Mouse (Mus musculus) cerebellum, adult 9-10 months (tissue): ENCODE results near the gene Ccdc114.
"Not testable (repeated sequence)": the region's sequence is repeated elsewhere in the genome, so short reads cannot be mapped to it uniquely, and the experiment has no call there.

Experiments
- DNase-seq: peaks from one replicate; pipeline ENCODE4 v3.0.0; 2022

Ccdc114 gene

GRCm38 (mm10) chr7:45923762-45924428 lies at the start of gene Ccdc114:
Ccdc114 (plus strand) TSS chr7:45924072.
- peak; percentile 33 for DNase-seq

DNA sequence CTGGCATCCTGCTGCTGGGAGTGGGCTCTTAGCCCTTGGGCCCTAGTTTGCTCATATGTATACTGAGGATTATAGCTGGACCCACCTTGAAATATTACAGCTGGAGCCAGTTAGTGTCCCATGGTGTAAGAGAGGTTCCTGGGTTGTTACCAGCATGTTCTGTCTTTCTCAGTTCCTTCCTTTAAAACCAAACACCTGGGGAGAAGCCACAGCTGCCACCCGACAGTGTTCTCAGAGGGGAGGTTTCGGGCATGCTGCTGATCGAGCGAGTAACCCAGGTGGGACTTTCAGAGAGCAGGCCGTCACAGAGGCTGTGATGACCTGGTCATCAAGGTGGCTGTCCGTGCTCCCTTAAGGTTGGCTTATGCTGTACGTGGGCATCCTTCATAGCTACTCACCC lies 47.0 kb upstream of the Ccdc114 start:
- DNase-seq: no peak

DNA sequence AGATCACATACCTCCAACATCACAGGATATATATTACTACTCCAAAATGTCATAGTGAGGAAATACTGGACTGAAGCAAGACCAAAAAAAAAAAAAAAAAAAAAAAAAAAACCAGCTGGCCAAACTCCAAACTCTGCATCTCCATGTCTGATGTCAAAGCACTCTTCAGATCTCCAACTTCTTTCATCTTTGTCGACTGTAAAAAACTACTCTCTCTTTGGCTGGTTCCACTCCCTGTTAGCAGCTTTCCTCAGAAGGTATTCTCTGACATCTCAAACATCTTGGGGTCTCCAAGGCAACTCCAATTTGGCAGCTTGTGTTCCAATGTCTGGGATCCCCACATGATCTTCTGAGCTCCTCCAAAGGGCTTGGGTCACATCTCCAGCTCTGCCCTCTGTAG lies 45.6 kb upstream of the Ccdc114 start, which contains the start of gene Grin2d:
Grin2d (minus strand) TSS at position 101 of the 400 bp plus-strand sequence.
- not testable (repeated sequence) for DNase-seq

- DNase-seq: no peak
Observed at GRCm38 (mm10) chr7:45880531-45880930, 43.3 kb upstream of the Ccdc114 start.

DNA sequence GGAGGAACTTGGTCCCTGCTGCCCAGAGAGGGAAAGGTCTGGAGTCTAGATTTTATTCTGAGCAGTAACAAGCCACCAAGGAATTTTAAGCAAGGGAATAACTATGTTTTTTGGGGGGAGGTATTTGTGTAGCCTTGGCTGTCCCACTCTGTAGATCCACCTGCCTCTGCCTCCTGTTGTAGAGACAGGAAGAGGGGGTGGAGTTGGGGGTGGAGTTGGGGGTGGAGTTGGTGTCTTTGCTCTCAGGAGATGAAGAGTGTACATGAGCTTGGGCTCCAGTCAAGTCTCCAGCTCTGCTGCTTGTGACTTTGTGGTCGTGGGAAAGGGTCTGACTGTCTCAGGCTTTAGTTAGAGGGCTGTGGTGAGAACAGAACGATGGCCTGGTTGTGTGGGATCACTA lies 42.9 kb upstream of the Ccdc114 start:
- no peak for DNase-seq

GRCm38 (mm10) chr7:45887246-45887645 lies 36.6 kb upstream of the Ccdc114 start:
- no peak for DNase-seq

DNA sequence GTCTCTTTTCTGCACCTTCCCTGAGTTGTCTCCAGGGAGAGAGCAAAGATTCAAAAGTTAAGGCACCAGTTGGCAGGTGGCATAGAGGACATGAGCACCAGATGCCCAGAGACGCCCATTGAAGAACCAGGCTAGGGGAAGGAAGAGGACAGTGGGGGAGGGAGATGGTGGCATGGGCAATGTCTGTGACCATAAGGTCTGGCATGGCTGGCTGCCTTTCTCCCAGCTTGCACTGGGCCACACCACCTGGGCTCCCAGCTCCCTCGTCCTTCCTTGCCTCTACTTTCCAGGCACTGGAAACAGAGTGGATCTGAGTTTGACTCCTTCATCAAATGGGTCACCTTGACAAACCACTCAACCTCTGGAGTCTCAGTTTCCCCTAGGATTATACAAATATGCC lies 31.2 kb upstream of the Ccdc114 start:
- DNase-seq: no peak

- no peak for DNase-seq
Observed at GRCm38 (mm10) chr7:45895931-45896516, 27.8 kb upstream of the Ccdc114 start.

- peak; percentile 98 for DNase-seq
Observed at GRCm38 (mm10) chr7:45896517-45897257, 27.2 kb upstream of the Ccdc114 start, which contains the start of the genes Syngr4 and Tmem143. Syngr4 (minus strand) TSS chr7:45896714. Tmem143 (plus strand) TSS chr7:45896941.

- DNase-seq: no peak
Observed at GRCm38 (mm10) chr7:45897258-45897757, 26.6 kb upstream of the Ccdc114 start.

DNA sequence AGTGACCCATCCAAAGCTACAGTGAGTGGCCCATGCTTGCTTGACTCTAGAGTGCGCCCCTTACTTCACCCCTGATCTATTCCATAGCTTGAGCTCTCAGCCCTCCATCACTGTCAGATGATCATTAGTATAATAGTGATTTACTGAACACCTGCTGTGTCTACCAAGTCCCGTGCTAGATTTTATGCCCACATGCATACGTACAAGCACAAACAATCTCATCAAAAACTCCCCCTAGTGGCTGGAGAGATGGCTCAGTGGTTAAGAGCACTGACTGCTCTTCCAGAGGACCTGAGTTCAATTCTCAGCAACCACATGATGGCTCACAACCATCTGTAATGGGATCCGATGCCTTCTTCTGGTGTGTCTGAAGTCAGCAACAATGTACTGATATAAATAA lies 25.7 kb upstream of the Ccdc114 start:
- DNase-seq: peak; percentile 70

DNA sequence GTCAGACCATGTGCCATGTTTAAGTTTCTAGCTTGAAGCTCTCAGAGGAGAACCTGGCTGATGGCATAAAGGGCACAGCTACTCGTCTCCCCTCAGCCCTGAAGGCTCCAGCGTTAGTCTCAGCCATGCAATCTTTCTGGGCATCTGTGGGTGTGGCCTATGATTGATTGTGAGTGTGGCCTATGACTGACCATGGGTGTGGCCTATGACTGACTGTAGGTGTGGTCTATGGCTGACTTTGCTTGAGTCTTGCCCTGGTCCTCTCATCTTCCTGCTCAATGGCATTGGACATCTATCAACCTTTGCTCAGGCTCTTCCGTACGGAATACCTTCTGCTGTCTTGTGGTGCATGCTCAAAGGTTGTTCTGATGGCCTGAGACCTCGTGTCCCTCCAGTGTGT lies 22.3 kb upstream of the Ccdc114 start:
- DNase-seq: no peak

DNA sequence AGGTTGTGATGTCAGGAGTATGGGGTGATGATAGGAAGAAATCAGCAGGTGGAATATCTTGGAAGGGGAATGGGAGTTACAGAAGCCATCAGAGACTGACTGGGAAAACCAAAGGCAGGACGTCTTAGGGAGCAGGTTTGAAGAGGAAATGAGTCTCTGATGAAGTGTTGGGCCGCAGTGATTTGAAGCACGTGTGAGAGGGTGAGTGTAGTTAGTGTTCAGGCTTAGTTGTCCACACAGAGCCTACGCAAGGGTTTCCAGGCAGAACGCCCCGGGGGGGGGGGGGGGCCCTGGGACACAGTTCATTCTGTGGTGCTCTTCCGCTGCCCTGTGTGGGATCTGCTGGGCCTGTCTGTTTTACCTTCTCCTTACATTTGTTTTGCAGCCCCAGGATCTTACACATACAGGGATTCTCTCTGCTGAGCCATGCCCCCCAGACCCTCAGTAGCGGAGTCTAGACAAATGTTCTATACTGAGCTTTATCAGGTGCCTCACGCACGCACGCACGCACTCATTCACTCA lies 21.3 kb upstream of the Ccdc114 start:
- no peak for DNase-seq

GRCm38 (mm10) chr7:45906622-45907021 lies 17.2 kb upstream of the Ccdc114 start:
- no peak for DNase-seq

DNA sequence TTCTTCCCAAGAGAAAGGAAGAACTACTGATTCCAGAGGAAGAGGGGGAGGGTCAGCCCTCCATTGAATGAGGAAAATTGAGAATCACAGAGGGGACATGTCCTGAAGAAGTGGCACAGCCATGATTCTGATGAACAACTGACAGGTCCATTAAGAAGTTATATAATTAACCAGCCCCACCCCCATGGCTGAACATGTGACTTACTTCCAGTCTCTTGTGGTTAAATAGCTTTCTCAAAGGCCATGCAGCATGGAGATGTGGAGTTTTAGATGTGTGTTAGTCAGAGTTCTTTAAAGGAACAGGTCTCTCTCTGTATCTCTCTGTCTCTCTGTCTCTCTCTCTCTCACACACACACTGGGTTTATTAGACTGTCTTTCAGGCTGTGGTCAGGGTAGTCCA lies 15.5 kb upstream of the Ccdc114 start:
- DNase-seq: no peak

DNA sequence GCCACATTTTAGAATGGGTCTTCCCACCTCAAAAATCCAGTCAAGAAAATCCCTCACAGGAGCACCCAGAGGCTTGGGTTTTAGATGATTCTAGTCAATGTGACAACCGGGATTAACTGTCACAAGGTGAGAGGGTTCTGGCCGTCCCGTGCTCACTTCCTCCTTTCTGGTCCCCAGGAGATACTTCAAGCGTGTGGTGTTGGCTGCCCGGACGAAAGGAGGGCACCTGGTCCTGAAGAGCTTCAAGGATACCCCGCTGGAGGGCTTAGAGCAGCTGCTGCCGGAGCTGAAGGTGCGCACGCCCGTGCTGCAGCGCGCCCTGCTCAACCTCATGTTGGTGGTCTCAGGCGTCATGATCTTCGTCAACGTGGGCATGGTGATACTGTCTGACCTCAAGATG lies 14.7 kb upstream of the Ccdc114 start:
- DNase-seq: no peak

DNA sequence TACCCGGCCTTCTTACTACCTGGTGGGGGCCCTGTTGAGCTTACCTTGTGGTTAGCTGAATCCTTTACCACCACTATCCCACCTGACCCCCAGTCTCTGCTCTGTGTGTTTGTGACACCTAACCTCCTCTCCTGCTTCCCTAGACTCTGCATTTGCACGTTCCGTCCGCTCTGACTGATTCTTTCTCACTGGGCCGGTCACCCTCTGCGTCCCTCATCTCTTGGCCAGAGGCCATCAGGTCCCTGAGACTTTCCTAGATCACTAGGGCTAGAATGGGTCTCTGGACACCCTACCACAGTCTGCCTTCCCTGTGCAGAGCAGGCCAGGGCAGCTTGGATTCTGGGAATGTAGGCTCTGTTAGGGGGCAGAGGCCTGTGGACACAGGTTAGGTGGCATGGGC lies 9.8 kb upstream of the Ccdc114 start:
- DNase-seq: no peak

- no peak for DNase-seq
Observed at GRCm38 (mm10) chr7:45915011-45915410, 8.9 kb upstream of the Ccdc114 start.

GRCm38 (mm10) chr7:45916056-45917003 lies 7.5 kb upstream of the Ccdc114 start:
- DNase-seq: no peak

GRCm38 (mm10) chr7:45917004-45917704 lies 6.7 kb upstream of the Ccdc114 start:
- no peak for DNase-seq

DNA sequence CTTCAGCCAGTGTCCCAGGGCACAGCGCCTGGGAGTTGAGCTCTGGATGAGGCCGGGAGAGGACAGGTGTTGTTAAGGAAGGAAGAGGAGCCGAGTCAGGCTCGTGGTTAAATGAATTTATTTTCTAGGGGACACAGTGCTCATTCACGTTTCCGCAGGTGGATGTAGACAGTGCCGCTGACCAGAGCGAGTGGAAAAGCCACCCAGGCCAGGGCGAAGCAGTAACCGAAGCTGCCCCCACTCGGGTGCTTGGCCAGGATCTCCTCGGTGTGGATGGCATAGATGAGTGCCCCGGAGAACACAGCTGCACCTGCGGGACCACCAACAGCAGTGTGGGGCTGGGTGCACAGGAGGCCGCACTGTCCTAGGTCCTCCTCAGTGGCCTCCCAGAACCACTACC lies 5.9 kb upstream of the Ccdc114 start:
- DNase-seq: no peak
